Mouse (Mus musculus) layer of hippocampus, adult 9-11 months (tissue): ENCODE data around the gene Mindy2.
A peak's percentile ranks its signal among the peaks of the same experiment; 100 is the strongest.

Source experiments
- DNase-seq: peaks from one replicate; pipeline ENCODE4 v3.0.0; 2022

The Mindy2 gene

GRCm38 (mm10) chr9:70657013-70657967 is at the start of gene Mindy2:
Mindy2 (minus strand) TSS chr9:70657174.
- DNase-seq = peak; percentile 98

GRCm38 (mm10) chr9:70706444-70706843 is 49.5 kb upstream of the Mindy2 start:
- no peak for DNase-seq

GRCm38 (mm10) chr9:70703597-70704203 is 46.7 kb upstream of the Mindy2 start:
- no peak for DNase-seq

GRCm38 (mm10) chr9:70698090-70698489 is 41.1 kb upstream of the Mindy2 start:
- no peak for DNase-seq

GRCm38 (mm10) chr9:70695723-70696122 is 38.7 kb upstream of the Mindy2 start:
- DNase-seq = no peak

GRCm38 (mm10) chr9:70691772-70692693 is 35.1 kb upstream of the Mindy2 start:
- no peak for DNase-seq

GRCm38 (mm10) chr9:70690579-70690978 is 33.6 kb upstream of the Mindy2 start:
- no peak for DNase-seq

GRCm38 (mm10) chr9:70689926-70690325 is 33.0 kb upstream of the Mindy2 start:
- DNase-seq = no peak

- DNase-seq = no peak
Observed at GRCm38 (mm10) chr9:70688301-70688968, 31.5 kb upstream of the Mindy2 start.

- DNase-seq = no peak
Observed at GRCm38 (mm10) chr9:70682202-70682601, 25.2 kb upstream of the Mindy2 start.

GRCm38 (mm10) chr9:70679132-70680091 is 22.4 kb upstream of the Mindy2 start:
- peak; percentile 24 for DNase-seq

- peak; percentile 99 for DNase-seq
Observed at GRCm38 (mm10) chr9:70678682-70679131, 21.7 kb upstream of the Mindy2 start, which contains the start of gene Adam10. Adam10 (plus strand) TSS chr9:70678997.

- no peak for DNase-seq
Observed at GRCm38 (mm10) chr9:70675961-70676360, 19.0 kb upstream of the Mindy2 start.

- no peak for DNase-seq
Observed at GRCm38 (mm10) chr9:70675117-70675516, 18.1 kb upstream of the Mindy2 start.

- no peak for DNase-seq
Observed at GRCm38 (mm10) chr9:70673656-70674055, 16.7 kb upstream of the Mindy2 start.

- DNase-seq = no peak
Observed at GRCm38 (mm10) chr9:70671772-70672579, 15.0 kb upstream of the Mindy2 start.

GRCm38 (mm10) chr9:70671278-70671677 is 14.3 kb upstream of the Mindy2 start:
- no peak for DNase-seq

GRCm38 (mm10) chr9:70670381-70670780 is 13.4 kb upstream of the Mindy2 start:
- no peak for DNase-seq

- no peak for DNase-seq
Observed at GRCm38 (mm10) chr9:70669197-70669596, 12.2 kb upstream of the Mindy2 start.

- no peak for DNase-seq
Observed at GRCm38 (mm10) chr9:70668048-70668447, 11.1 kb upstream of the Mindy2 start.
